Mouse (Mus musculus) embryonic facial prominence, embryonic 14.5 days (tissue): ENCODE data around the gene Pcnp. TPM values are rescaled to one million over a fixed set of nuclear protein-coding genes. Genes with fewer than 3 reads are reported as not detected.

Experiments
- ATAC-seq: fragments of 200-750 bp; cut with Nextera tagmentation; 2 replicates; pipeline ENCODE4 v1.8.0; 2017; ENCODE audit warnings: low read depth, moderate number of reproducible peaks, moderate TSS enrichment
- DNase-seq: peaks from one replicate; pipeline ENCODE4 v3.0.0-alpha.2; 2015; ENCODE audit warnings: low spot score
- H3K27ac ChIP-seq: fragments of 300-500 bp; sonication (generic); replicated peaks from 2 replicates; pipeline ENCODE4 v1.5.1; 2014; ENCODE audit warnings: low read depth, mild to moderate bottlenecking, low read length, moderate library complexity
- H3K27me3 ChIP-seq: fragments of 300-500 bp; sonication (generic); replicated peaks from 2 replicates; pipeline ENCODE4 v1.6.1; 2014; ENCODE audit warnings: low read length; ENCODE audit not compliant: control insufficient read depth, insufficient read depth
- H3K36me3 ChIP-seq: fragments of 300-500 bp; sonication (generic); 2 replicates; pipeline ENCODE4 v1.6.1; 2014; ENCODE audit warnings: low read length, mixed read lengths; ENCODE audit not compliant: control insufficient read depth, insufficient read depth
- H3K4me1 ChIP-seq: fragments of 300-500 bp; sonication (generic); 2 replicates; pipeline ENCODE4 v1.6.1; 2014; ENCODE audit warnings: antibody characterized with exemption, low read length; ENCODE audit not compliant: control insufficient read depth, insufficient read depth
- H3K4me2 ChIP-seq: fragments of 300-500 bp; sonication (generic); 2 replicates; pipeline ENCODE4 v1.6.1; 2014; ENCODE audit warnings: low read depth, mild to moderate bottlenecking, low read length, moderate library complexity, mixed read lengths
- H3K4me3 ChIP-seq: fragments of 300-500 bp; sonication (generic); 2 replicates; pipeline ENCODE4 v1.5.1; 2014; ENCODE audit warnings: low read depth, mild to moderate bottlenecking, low read length
- H3K9ac ChIP-seq: fragments of 300-500 bp; sonication (generic); 2 replicates; pipeline ENCODE4 v1.6.1; 2014; ENCODE audit warnings: low read depth, mild to moderate bottlenecking, low read length, moderate library complexity, mixed read lengths
- H3K9me3 ChIP-seq: fragments of 300-500 bp; sonication (generic); 2 replicates; pipeline ENCODE4 v1.6.1; 2016; ENCODE audit warnings: low read length; ENCODE audit not compliant: control insufficient read depth
- WGBS: fragments of 180-500 bp; shearing (Covaris S2); extraction: QIAGEN DNeasy Blood & Tissue Kit; methylation state at CpG from one replicate; pipeline ENCODE4 v1.1.7; 2014; 5-methylcytosine and 5-hydroxymethylcytosine counted together
- polyA plus RNA-seq: library from polyadenylated mRNA; unstranded; fragments of >200 nt; fragmentation: Nextera tagmentation; extraction: Ambion mirVana; gene quantifications from 2 replicates; pipeline ENCODE4 v1.2.1, GENCODE M21; 2014

The Pcnp gene
- polyA plus RNA-seq, 1 experiment from 2014 or later, result 220 TPM

DNA sequence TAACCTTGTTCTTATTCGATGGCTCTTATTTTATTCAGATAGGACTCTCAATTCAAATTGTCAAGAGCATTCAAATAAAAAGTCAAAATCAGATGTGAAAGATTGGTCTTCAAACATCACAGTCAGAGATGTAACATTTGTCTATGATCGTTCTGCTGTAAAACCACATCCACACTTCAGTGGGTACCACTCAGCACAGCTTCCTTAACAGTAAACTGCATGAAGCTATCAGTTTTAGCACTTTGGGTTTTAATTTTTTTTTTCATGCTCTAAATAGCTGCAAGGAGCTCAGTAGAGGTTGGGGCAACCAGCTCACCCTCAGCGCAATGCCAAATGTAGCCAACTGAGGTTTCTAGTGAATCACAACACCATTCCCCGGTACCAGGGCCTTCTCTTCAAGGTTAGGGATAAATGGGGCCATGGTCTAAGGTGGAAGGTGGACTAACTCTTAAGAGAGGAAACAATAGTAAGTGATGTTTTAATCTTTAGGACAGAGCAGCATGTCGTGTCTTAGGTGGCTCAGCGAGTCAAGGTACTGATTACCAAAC, 39.1 kb upstream of the Pcnp start:
- H3K27ac ChIP-seq, result no peak overlapping the region
- no peak overlapping the region for H3K4me2 ChIP-seq
- 89% methylated on average over 6 of the region's 6 CpGs for WGBS
- no peak overlapping the region for H3K9ac ChIP-seq
- H3K27me3 ChIP-seq, result no peaks in the 10 kb centered on the region
- DNase-seq (no peak), ATAC-seq (no peak)
- no peaks in the 10 kb centered on the region for H3K9me3 ChIP-seq
- H3K4me1 ChIP-seq, result no peaks in the 10 kb centered on the region
- no peaks in the 10 kb centered on the region for H3K36me3 ChIP-seq
- H3K4me3 ChIP-seq, result no peak overlapping the region

DNA sequence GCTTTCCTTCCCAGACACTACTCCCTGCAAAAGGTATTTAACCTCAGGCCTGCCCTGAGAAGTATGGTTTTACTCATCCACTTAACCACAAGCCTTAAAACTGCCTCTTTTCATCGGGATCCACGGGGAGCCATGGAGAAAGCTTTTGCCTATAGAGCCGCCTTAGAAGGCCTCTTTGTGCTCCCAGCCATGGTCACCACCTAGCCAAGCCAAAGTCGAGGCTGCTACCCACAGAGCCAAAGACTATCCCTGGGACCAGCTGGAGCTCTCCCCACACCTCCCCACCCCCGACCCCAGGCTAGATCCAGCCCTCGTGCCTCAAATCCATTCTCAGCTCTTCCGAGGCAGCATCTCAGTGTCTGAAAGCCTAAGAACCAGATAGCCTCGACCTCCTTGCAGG, 36.6 kb upstream of the Pcnp start:
- ATAC-seq (no peak), DNase-seq (no peak)
- H3K9ac ChIP-seq, result no peak overlapping the region
- H3K36me3 ChIP-seq, result no peaks in the 10 kb centered on the region
- WGBS, result 47% methylated on average over 8 of the region's 8 CpGs
- H3K27ac ChIP-seq, result no peak overlapping the region
- H3K4me2 ChIP-seq, result no peak overlapping the region
- H3K27me3 ChIP-seq, result no peaks in the 10 kb centered on the region
- H3K9me3 ChIP-seq, result no peaks in the 10 kb centered on the region
- H3K4me3 ChIP-seq, result no peak overlapping the region
- H3K4me1 ChIP-seq, result no peaks in the 10 kb centered on the region

DNA sequence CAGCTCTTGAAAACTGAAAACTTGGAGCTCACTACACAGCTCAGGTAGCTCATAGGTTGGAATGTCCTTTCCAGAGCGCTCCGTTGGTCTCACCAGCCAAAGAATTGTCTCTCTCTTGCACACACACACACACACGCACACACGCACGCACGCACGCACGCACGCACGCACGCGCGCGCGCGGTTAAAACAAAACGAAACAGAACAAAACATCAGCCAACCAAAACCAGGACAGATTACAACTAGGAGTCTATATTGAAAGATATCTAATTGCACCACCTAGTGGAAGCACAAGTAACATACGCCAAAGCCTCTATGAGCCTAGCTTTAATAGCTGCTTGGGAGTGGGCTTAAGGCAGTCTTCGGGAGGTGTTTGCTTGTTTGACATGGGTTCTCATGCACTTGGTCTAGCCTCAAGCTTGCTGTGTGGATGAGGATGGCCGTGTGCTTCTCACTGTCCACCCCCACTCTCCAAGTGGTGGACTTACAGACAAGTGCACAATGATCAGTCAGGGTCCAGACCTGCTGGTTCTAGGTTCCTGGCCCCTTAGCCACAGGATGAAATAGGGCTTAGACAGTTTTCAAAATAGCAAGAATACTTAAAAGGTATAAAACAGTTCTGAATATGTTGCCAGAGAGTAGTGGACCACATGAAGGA, 34.9 kb upstream of the Pcnp start:
- peak; percentile 95 for ATAC-seq

DNA sequence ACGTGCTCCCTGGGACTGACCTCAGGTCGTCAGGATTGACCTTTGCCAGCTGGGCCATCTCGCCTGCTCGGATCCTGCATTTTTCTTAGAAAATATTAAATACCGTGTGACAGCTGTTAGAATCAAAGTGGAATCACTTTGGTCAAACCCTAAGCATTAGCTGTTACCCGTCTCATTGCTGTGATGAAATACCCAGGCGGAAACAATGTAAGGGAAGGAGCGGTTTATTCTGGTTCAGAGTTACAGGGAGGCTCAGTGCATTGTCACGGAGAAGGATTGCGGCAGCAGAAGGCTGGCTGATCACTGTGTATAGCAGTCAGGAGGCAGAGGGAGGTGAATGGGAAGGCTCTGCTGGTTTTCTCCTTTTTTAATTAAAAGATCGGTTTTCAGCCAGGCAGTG, 33.4 kb upstream of the Pcnp start:
- Histone ChIP-seq H3K4me3 (no peak overlapping the region), H3K4me1 (no peaks in the 10 kb centered on the region), H3K27me3 (no peaks in the 10 kb centered on the region), H3K9ac (no peak overlapping the region), H3K9me3 (no peaks in the 10 kb centered on the region), H3K27ac (no peak overlapping the region), H3K36me3 (no peaks in the 10 kb centered on the region), H3K4me2 (no peak overlapping the region)
- ATAC-seq (no peak), DNase-seq (no peak)
- WGBS, result 59% methylated on average over 11 of the region's 11 CpGs

More for the DNA sequence above, 34.9 kb upstream of the Pcnp start:
- peak; percentile 94 for DNase-seq
- 7% methylated on average over 20 of the region's 20 CpGs for WGBS
- no peaks in the 10 kb centered on the region for H3K27me3 ChIP-seq
- H3K4me1 ChIP-seq, result no peaks in the 10 kb centered on the region
- peak overlapping the region; percentile 41 for H3K4me3 ChIP-seq
- 0 out of 2 replicates have a peak overlapping the region, but pooled peaks have one; percentile 55 for H3K27ac ChIP-seq
- H3K9ac ChIP-seq, result peak overlapping the region; percentile 55
- no peaks in the 10 kb centered on the region for H3K9me3 ChIP-seq
- H3K4me2 ChIP-seq, result peak overlapping the region; percentile 72
- H3K36me3 ChIP-seq, result no peaks in the 10 kb centered on the region

DNA sequence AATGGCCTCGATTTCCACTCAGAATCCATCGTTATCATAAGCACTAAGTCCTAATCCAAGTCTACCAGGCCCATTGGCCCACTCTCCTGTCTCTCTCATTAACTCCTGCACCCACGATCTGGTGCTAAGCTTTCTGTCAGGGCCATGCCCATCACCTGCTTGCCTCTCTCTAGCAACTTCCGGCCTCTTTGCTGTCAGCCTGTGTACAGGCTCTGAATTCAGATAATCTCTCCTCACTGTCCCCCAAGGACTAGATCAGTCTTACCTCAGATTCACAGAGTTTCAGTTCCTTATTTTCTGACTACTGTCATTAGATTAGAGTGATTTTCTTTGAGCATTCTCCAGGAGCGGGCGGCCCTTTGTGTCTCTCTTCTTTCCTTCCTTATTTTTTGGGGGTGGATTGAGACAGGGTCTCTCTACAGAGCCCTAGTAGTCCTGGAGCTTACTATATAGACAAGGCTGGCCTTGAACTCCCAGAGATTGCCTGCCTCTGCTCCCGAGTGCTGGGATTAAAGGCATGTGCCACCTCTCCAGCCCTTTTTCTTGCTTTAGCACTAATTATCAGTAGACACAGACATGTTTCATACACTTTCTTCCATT, 32.6 kb upstream of the Pcnp start:
- Histone ChIP-seq H3K36me3 (no peaks in the 10 kb centered on the region), H3K4me1 (no peaks in the 10 kb centered on the region), H3K4me2 (no peak overlapping the region), H3K27ac (no peak overlapping the region), H3K9me3 (no peaks in the 10 kb centered on the region), H3K27me3 (no peaks in the 10 kb centered on the region), H3K9ac (no peak overlapping the region), H3K4me3 (no peak overlapping the region)
- WGBS, result 74% methylated on average over 7 of the region's 7 CpGs
- DNase-seq (no peak), ATAC-seq (no peak)

DNA sequence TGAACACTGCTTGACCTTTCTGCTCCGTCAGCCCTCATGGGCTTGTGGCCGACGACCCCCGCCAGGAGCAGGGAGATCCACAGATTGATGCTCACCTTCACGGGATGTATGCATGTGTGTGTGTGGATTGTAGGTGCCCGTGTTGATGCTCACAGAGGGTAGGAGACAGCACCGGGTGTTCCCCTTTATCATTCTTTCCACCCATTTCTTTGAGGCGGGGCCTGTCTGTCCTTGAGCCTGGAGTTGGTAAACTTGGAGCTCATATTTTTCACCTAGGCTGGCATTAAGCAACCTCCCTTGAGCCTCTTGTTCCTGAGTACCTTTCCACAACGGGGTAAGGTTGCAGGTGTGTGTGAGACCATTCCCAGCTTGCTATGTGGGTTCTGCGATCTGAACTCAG, 28.6 kb upstream of the Pcnp start:
- Histone ChIP-seq H3K4me2 (no peak overlapping the region), H3K4me3 (no peak overlapping the region), H3K9ac (no peak overlapping the region), H3K36me3 (no peaks in the 10 kb centered on the region), H3K4me1 (no peaks in the 10 kb centered on the region), H3K27ac (no peak overlapping the region), H3K27me3 (no peaks in the 10 kb centered on the region), H3K9me3 (no peaks in the 10 kb centered on the region)
- no peak for ATAC-seq
- no peak for DNase-seq
- WGBS, result 82% methylated on average over 10 of the region's 10 CpGs

DNA sequence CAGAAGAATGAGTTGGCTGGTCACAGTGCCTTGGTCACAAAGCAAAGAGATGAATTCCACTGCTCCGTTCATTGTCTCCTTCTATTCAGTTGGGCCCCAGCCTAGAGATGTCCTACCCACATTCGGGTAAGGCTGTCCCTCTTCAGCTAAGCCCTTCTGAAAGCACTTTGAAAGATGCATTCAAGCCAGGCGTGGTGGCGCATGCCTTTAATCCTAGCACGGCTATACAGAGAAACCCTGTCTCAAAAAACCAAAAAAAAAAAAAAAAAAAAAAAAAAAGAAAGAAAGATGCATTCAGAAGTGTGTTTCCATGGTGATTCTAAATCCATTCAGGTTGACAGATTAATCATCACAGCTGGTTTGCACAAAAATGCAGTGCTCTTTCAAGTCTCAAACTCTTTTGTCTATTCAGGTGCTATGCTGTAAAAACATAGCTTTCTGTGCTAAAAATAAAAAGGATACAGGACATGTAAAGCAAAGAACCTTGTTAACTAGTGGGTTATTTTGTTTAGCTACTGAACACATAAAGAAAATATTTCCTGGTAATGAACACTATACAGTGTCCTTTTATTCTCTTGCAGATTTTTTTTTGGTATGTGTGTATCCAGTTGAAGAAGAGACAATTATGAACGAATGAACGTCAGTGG, 27.5 kb upstream of the Pcnp start:
- Histone ChIP-seq H3K4me1 (no peaks in the 10 kb centered on the region), H3K36me3 (no peaks in the 10 kb centered on the region), H3K9me3 (no peaks in the 10 kb centered on the region), H3K9ac (no peak overlapping the region), H3K27me3 (no peaks in the 10 kb centered on the region), H3K4me2 (no peak overlapping the region), H3K27ac (no peak overlapping the region), H3K4me3 (no peak overlapping the region)
- DNase-seq (peak; percentile 20), ATAC-seq (peak; percentile 74; the same call in 1 of the 2 replicates)
- WGBS, result 58% methylated on average over 7 of the region's 7 CpGs

DNA sequence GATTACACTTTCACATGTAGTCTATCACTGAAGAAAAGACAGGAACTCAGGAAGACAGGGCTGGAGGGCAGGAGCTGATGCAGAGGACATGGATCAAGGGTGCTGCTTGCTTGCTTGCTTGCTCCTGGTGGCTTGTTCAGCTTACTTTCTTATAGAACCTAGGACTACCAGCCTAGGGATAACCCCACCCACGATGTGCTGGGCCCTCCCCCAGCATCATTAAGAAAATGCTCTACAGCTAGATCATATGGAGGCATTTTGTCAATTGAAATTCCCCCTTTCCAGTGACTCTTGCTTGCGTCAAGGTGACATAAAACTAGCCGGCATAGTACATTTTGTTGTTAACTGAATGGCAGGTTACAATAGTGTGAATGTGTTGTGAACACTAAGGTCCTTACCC, 26.4 kb upstream of the Pcnp start:
- WGBS, result 73% methylated on average over 3 of the region's 3 CpGs
- Histone ChIP-seq H3K27me3 (no peaks in the 10 kb centered on the region), H3K4me2 (no peak overlapping the region), H3K4me1 (no peaks in the 10 kb centered on the region), H3K9ac (no peak overlapping the region), H3K27ac (no peak overlapping the region), H3K4me3 (no peak overlapping the region), H3K9me3 (no peaks in the 10 kb centered on the region), H3K36me3 (no peaks in the 10 kb centered on the region)
- ATAC-seq (no peak), DNase-seq (no peak)
